Mouse (Mus musculus) liver, adult 2 months (tissue): ENCODE measurements around the gene Alg3.

Source experiments
- CTCF ChIP-seq: fragments of 200-500 bp; IDR thresholded peaks from 2 replicates; pipeline ENCODE4 v1.5.1; 2011; ENCODE audit warnings: low read depth, low read length, control low read depth
- POLR2A ChIP-seq: fragments of 200-500 bp; IDR thresholded peaks from 2 replicates; pipeline ENCODE4 v1.6.1; 2011; ENCODE audit warnings: low read length, control low read depth; ENCODE audit not compliant: insufficient read depth; ENCODE audit errors: extremely low read depth

DNA sequence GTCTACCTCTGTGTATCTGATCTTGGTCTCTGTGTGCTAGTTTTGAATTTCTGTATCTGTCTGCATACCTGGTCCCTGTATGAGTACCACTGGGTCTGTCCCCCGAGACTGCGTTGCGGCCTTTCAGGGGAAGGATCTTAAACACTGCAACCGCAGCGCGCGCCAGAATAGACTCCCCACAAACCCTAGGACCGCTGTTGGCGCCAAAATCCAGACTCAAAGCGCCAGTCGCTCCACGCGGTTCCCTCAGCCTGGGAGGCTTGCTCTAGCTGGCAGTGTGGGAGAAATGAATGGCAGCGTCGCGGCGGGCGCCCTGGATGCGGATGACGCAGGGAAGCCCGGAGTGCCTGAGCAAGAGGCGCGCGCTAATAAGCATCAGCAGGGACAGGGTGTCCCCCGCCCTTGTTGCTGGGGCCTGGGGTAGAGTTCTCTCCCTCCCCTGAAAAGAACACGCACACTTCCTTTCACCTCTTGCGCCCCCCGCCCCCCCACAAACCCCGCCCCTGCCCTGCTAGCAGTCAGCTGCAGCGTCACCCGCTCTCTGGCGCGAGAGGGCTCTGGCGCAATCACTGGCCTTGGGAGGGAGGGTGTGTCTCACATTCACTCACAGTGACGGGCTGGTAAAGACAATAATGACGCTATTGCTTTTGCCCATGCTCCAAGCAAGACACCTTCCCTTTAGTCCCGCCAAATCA is 10.6 kb upstream of the Alg3 start:
- TF ChIP-seq POLR2A (no peak), CTCF (no peak)
